Mouse (Mus musculus) urinary bladder, postnatal 14 days (tissue): Measurements from ENCODE around the gene Zfp619.
"Not testable (repeated sequence)": the region's sequence is repeated elsewhere in the genome, so short reads cannot be mapped to it uniquely, and the experiment has no call there.

Experiments
- DNase-seq: peaks from one replicate; pipeline ENCODE4 v3.0.0; 2021; ENCODE audit warnings: low spot score

Gene Zfp619

GRCm38 (mm10) chr7:39517616-39518177 is at the start of gene Zfp619:
Gene Zfp619, plus strand, starts transcription at chr7:39517766.
- DNase-seq = peak; percentile 92

- DNase-seq = no peak
Observed at GRCm38 (mm10) chr7:39479013-39479412, 38.6 kb upstream of the Zfp619 start.

- DNase-seq = no peak
Observed at GRCm38 (mm10) chr7:39484384-39484783, 33.2 kb upstream of the Zfp619 start.

- DNase-seq = no peak
Observed at GRCm38 (mm10) chr7:39487159-39487853, 30.3 kb upstream of the Zfp619 start.

- no peak for DNase-seq
Observed at GRCm38 (mm10) chr7:39487854-39488205, 29.7 kb upstream of the Zfp619 start.

GRCm38 (mm10) chr7:39494646-39495045 is 22.9 kb upstream of the Zfp619 start:
- no peak for DNase-seq

- no peak for DNase-seq
Observed at GRCm38 (mm10) chr7:39504100-39504499, 13.5 kb upstream of the Zfp619 start.

- peak; percentile 5 for DNase-seq
Observed at GRCm38 (mm10) chr7:39518362-39518761, 796 bp downstream of the Zfp619 start.

- no peak for DNase-seq
Observed at GRCm38 (mm10) chr7:39523703-39524424, 6.3 kb downstream of the Zfp619 start.

- DNase-seq = no peak
Observed at GRCm38 (mm10) chr7:39543151-39543550, 25.6 kb downstream of the Zfp619 start.

GRCm38 (mm10) chr7:39544242-39545111 is 26.9 kb downstream of the Zfp619 start:
- DNase-seq = peak; percentile 82

GRCm38 (mm10) chr7:39545134-39545533 is 27.6 kb downstream of the Zfp619 start:
- DNase-seq = no peak

- DNase-seq = peak; percentile 26
Observed at GRCm38 (mm10) chr7:39549336-39549735, 31.8 kb downstream of the Zfp619 start.

- DNase-seq = peak; percentile 95
Observed at GRCm38 (mm10) chr7:39551976-39552891, 34.7 kb downstream of the Zfp619 start.

- DNase-seq = no peak
Observed at GRCm38 (mm10) chr7:39552993-39553392, 35.4 kb downstream of the Zfp619 start.

- DNase-seq = no peak
Observed at GRCm38 (mm10) chr7:39553871-39554270, 36.3 kb downstream of the Zfp619 start.

- DNase-seq = no peak
Observed at GRCm38 (mm10) chr7:39580066-39580465, 62.5 kb downstream of the Zfp619 start.

- DNase-seq = no peak
Observed at GRCm38 (mm10) chr7:39580601-39581000, 63.0 kb downstream of the Zfp619 start.

GRCm38 (mm10) chr7:39586834-39587233 is 69.3 kb downstream of the Zfp619 start:
- DNase-seq = not testable (repeated sequence)

- DNase-seq = no peak
Observed at GRCm38 (mm10) chr7:39588037-39588436, 70.5 kb downstream of the Zfp619 start.

GRCm38 (mm10) chr7:39588471-39589041 is 71.0 kb downstream of the Zfp619 start:
- DNase-seq = peak; percentile 9
